24 mouse cellular contexts compared by ENCODE assay signal in the genomic region with DNA sequence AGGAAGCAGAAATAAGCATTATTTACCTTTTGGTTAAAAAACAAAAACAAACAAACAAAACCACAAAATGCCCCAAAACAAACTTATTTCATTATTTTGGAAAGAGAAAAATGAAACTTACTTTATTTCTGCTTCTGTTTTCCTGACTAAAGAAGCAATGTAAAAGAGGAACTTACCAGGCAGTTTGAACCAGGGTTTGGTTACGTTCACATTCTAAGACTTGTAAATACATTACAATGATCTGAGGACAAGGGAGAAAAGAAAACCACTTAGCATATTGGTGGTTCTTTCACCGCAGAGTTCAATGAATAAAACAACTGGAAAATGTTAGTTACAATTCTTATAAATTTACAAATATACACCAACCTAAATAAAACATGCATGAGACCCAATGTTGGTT. TPM values are rescaled to one million over a fixed set of nuclear protein-coding genes. Genes with fewer than 3 reads are reported as not detected.
DNase-seq lines count a peak whose midpoint lies in the region; ATAC-seq and TF ChIP-seq lines count a peak whose summit lies in the region.
"Had no signal": no experiment of that assay in that cellular context is flagged by ENCODE, and none has a peak within 500 bp of the region (broad histone marks: within the 10 kb centered on the region; RNA-seq: fewer than 3 reads in every experiment).

No protein-coding gene starts in this region.

- TF ChIP-seq CTCF in bone marrow macrophage, adult 2 months (IDR thresholded peaks at IDR 0.05; ENCODE audit: low read depth, low read length), result no peak

- no peak overlapping the region for H3K4me2 ChIP-seq in neural tube, embryonic 15.5 days
- H3K4me2 ChIP-seq: embryonic facial prominence, embryonic 13.5 days; forebrain, embryonic 12.5 days; forebrain, embryonic 15.5 days; heart, embryonic 13.5 days; hindbrain, embryonic 12.5 days; hindbrain, embryonic 15.5 days had no signal

- H3K9me3 ChIP-seq in neural tube, embryonic 15.5 days (replicated peaks), result no peaks in the 10 kb centered on the region
- H3K9me3 ChIP-seq: embryonic facial prominence, embryonic 10.5 days; embryonic facial prominence, embryonic 13.5 days; forebrain, embryonic 12.5 days; forebrain, embryonic 15.5 days; heart, embryonic 10.5 days; heart, embryonic 13.5 days; hindbrain, embryonic 12.5 days; hindbrain, embryonic 15.5 days had no signal

- no peak for DNase-seq in thymus, postnatal 14 days
- no peak for DNase-seq in layer of hippocampus, postnatal 25 days (ENCODE audit: extremely low spot score in 1 of 2, low spot score in 1 of 2)
- DNase-seq in kidney, postnatal 14 days, result no peak
- DNase-seq: adrenal gland, postnatal 10 days; adrenal gland, postnatal 36 days; embryo, embryonic 11 days; gastrocnemius, postnatal 25 days; heart, adult 2 months; heart, postnatal 14 days; heart, postnatal 4 days had no signal

- H3K4me3 ChIP-seq in bone marrow macrophage, adult 2 months (ENCODE audit: insufficient read depth, low read length), result no peak overlapping the region
- H3K4me3 ChIP-seq in neural tube, embryonic 15.5 days (replicated peaks), result no peak overlapping the region
- H3K4me3 ChIP-seq: embryonic facial prominence, embryonic 10.5 days; embryonic facial prominence, embryonic 13.5 days; erythroblast, embryonic 14.5 days; forebrain, embryonic 12.5 days; forebrain, embryonic 15.5 days; heart, adult 2 months; heart, embryonic 10.5 days; heart, embryonic 13.5 days; hindbrain, embryonic 12.5 days; hindbrain, embryonic 15.5 days had no signal

- TF ChIP-seq POLR2A in bone marrow macrophage, adult 2 months (IDR thresholded peaks at IDR 0.05; ENCODE audit: borderline replicate concordance, low read depth, low read length), result no peak

- no peak overlapping the region for H3K9ac ChIP-seq in neural tube, embryonic 15.5 days (replicated peaks)
- H3K9ac ChIP-seq: embryonic facial prominence, embryonic 13.5 days; forebrain, embryonic 12.5 days; forebrain, embryonic 15.5 days; heart, embryonic 13.5 days; hindbrain, embryonic 12.5 days; hindbrain, embryonic 15.5 days had no signal

- peaks cover 21% of the 10 kb centered on the region for H3K4me1 ChIP-seq in bone marrow macrophage, adult 2 months (ENCODE audit: control insufficient read depth, insufficient read depth, low read length)
- peaks cover 22% of the 10 kb centered on the region for H3K4me1 ChIP-seq in neural tube, embryonic 15.5 days

- peaks cover 52% of the 10 kb centered on the region for H3K36me3 ChIP-seq in neural tube, embryonic 15.5 days

- peak overlapping the region; percentile 82 for H3K27ac ChIP-seq in bone marrow macrophage, adult 2 months (ENCODE audit: insufficient read depth, low read depth, low read length)
- H3K27ac ChIP-seq in neural tube, embryonic 15.5 days (replicated peaks), result no peak overlapping the region
- H3K27ac ChIP-seq: embryonic facial prominence, embryonic 10.5 days; embryonic facial prominence, embryonic 13.5 days; forebrain, embryonic 12.5 days; forebrain, embryonic 15.5 days; heart, adult 2 months; heart, embryonic 10.5 days; heart, embryonic 13.5 days; hindbrain, embryonic 12.5 days; hindbrain, embryonic 15.5 days had no signal

- peak; percentile 40 to 66; a peak in 3 of 4 replicates for ATAC-seq in hematopoietic stem cell, adult 5-6 weeks (replicated peaks in 1 of 2; ENCODE audit: insufficient read depth in 1 of 2, low FRiP score in 2 of 2, low TSS enrichment in 1 of 2, low read depth in 1 of 2, poor library complexity in 2 of 2, severe bottlenecking in 2 of 2)
- ATAC-seq in megakaryocyte progenitor cell, adult 5-6 weeks (replicated peaks; ENCODE audit: poor library complexity), result peak; percentile 47
- no peak for ATAC-seq in neural tube, embryonic 15.5 days (ENCODE audit: low FRiP score)
- ATAC-seq: forebrain, embryonic 15.5 days; Patski had no signal

- no peaks in the 10 kb centered on the region for H3K27me3 ChIP-seq in neural tube, embryonic 15.5 days (replicated peaks)
- H3K27me3 ChIP-seq: embryonic facial prominence, embryonic 13.5 days; forebrain, embryonic 12.5 days; forebrain, embryonic 15.5 days; heart, embryonic 13.5 days; hindbrain, embryonic 12.5 days; hindbrain, embryonic 15.5 days; Patski had no signal

- WGBS in neural tube, embryonic 15.5 days, result 86% methylated on average over 2 of the region's 2 CpGs

RNA-seq across cellular contexts. Expression of gene Ccnl1, which starts 7.7 kb away (rescaled TPM):
- polyA plus RNA-seq in bone marrow macrophage, adult 2 months (2012; ENCODE audit: insufficient read depth, insufficient read length, missing spikeins), result 226 and 264 TPM in 2 replicates
- 442 and 717 TPM in 2 replicates for total RNA-seq in hematopoietic stem cell, adult 5-6 weeks (2017)
- 225 and 270 TPM in 2 replicates for total RNA-seq in megakaryocyte progenitor cell, adult 5-6 weeks (2015)
- 231 and 265 TPM in 2 replicates for total RNA-seq in megakaryocyte progenitor cell, adult 5-6 weeks (2017)
- 10 to 100 TPM; 50.5 to 61.3 TPM for total RNA-seq in layer of hippocampus, postnatal 25 days (2021)
- 63.4 and 68.3 TPM in 2 replicates for polyA plus RNA-seq in neural tube, embryonic 15.5 days (2015; fragmentation: Nextera tagmentation; extraction: Ambion mirVana)
